Mouse (Mus musculus): ENCODE measurements around the gene Gm11937. TPM values are rescaled to one million over a fixed set of nuclear protein-coding genes. Genes with fewer than 3 reads are reported as not detected.
A peak's percentile ranks its signal among the peaks of the same experiment; 100 is the strongest.
"Not testable (repeated sequence)": the region's sequence is repeated elsewhere in the genome, so short reads cannot be mapped to it uniquely, and the experiment has no call there.

Gm11937 gene
- total RNA-seq, 2 experiments from 2014 or later, result not detected

DNA sequence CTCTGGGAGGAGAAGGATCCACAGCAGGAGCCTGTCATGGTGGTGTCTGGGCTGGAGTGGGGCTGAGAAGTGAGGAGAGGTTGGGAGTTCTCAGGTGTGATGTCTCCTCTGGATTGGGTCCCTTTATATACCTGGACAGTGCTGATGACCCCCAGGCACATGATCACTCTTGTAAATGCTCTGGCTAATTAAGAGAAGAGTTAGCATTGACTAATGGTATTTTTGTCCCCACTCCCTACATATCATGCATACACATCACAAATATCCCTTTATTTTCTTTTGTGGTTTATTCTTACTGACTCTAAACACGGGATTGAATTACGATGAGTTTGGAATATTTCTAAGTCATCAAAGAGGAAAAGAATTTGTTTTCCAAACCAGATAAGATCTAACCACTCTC is 10.3 kb upstream of the Gm11937 start, which contains the start of gene Gm11562:
Gm11562 (minus strand) TSS at position 101 of the 400 bp plus-strand sequence.
- TF ChIP-seq CTCF (IDR thresholded peaks at IDR 0.05), result no peak
- intact Hi-C loops (cut with DNase I), result no loop called here
- no peak for DNase-seq
- no peak within 1 kb of the TSS for H3K4me3 ChIP-seq
- no peak within 1 kb of the TSS for H3K27ac ChIP-seq

- Histone ChIP-seq H3K4me3 (no peak within 1 kb of the TSS), H3K27ac (no peak within 1 kb of the TSS)
- TF ChIP-seq CTCF (IDR thresholded peaks at IDR 0.05), result no peak
- intact Hi-C loops (cut with DNase I), result no loop called here
- no peak for DNase-seq
Measured at GRCm38 (mm10) chr11:99614796-99615363, 4.9 kb upstream of the Gm11937 start, which contains the start of gene Krtap2-4. TSS of gene Krtap2-4 (minus strand) at chr11:99614846.

- TF ChIP-seq CTCF (IDR thresholded peaks at IDR 0.05), result no peak
- Histone ChIP-seq H3K4me3 (no peak overlapping the region), H3K27ac (no peak overlapping the region)
- DNase-seq, result no peak
- intact Hi-C loops (cut with DNase I), result no loop called here
Measured at GRCm38 (mm10) chr11:99609126-99609525, 863 bp downstream of the Gm11937 start.

DNA sequence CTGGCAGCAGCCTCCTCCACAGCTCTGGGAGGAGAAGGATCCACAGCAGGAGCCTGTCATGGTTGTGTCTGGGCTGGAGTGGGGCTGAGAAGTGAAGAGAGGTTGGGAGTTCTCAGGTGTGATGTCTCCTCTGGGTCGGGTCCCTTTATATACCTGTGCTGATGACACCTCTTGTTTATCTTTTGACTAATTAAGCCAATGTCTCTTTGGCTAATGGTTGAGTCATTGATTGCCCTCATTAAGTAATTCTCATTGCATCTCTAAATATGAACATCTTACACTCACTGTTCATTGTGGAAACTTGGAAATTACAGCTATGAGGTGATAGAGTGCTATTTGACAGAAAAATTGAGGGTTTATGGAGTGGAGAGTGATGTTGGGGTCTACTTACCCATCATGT is 6.8 kb downstream of the Gm11937 start, which contains the start of gene Gm11938:
Gm11938 (minus strand) TSS at position 101 of the 400 bp plus-strand sequence.
- intact Hi-C loops (cut with DNase I); DNase-seq; H3K4me3 ChIP-seq; H3K27ac ChIP-seq: not testable (repeated sequence)

GRCm38 (mm10) chr11:99597742-99598141 is 12.2 kb downstream of the Gm11937 start, which contains the start of gene Krtap9-3:
TSS of gene Krtap9-3 (minus strand) at chr11:99598105.
- intact Hi-C loops (cut with DNase I); DNase-seq; H3K4me3 ChIP-seq; H3K27ac ChIP-seq: not testable (repeated sequence)

GRCm38 (mm10) chr11:99590981-99591380 is 19.0 kb downstream of the Gm11937 start, which contains the start of gene Krtap1-3:
TSS of gene Krtap1-3 (minus strand) at chr11:99591339.
- intact Hi-C loops (cut with DNase I), result no loop called here
- no peak within 1 kb of the TSS for H3K27ac ChIP-seq
- DNase-seq, result no peak
- H3K4me3 ChIP-seq, result no peak within 1 kb of the TSS
- TF ChIP-seq CTCF (IDR thresholded peaks at IDR 0.05), result no peak

DNA sequence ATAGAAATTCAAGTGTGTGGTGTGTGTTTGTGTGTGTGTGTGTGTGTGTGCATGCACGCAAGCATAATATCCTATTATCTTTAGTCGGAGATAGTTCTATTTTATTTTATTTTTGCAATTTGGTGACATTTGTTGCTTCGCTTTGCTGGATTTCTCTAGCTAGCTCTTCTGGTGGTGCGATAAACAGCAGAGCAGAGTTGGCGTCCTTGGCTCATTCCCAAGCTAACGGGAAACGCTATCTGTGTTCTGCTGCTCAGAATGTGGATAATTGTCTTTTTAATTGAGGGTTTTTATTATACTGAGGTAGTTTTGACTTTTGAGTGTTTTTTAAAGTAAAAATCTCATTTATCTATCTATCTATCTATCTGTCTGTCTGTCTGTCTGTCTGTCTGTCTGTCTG is 24.9 kb downstream of the Gm11937 start:
- intact Hi-C loops (cut with DNase I), result no loop called here
- no peak overlapping the region for H3K27ac ChIP-seq
- no peak for TF ChIP-seq CTCF (IDR thresholded peaks at IDR 0.05)
- H3K4me3 ChIP-seq, result no peak overlapping the region
- DNase-seq, result no peak

GRCm38 (mm10) chr11:99583245-99583704 is 26.7 kb downstream of the Gm11937 start, which contains the start of gene Krtap1-4:
TSS of gene Krtap1-4 (minus strand) at chr11:99583654.
- TF ChIP-seq CTCF (IDR thresholded peaks at IDR 0.05), result no peak
- Histone ChIP-seq H3K27ac (no peak within 1 kb of the TSS), H3K4me3 (no peak within 1 kb of the TSS)
- intact Hi-C loops (cut with DNase I), result no loop called here
- no peak for DNase-seq

- Histone ChIP-seq H3K27ac (no peak overlapping the region), H3K4me3 (no peak overlapping the region)
- intact Hi-C loops (cut with DNase I), result no loop called here
- no peak for DNase-seq
- no peak for TF ChIP-seq CTCF (IDR thresholded peaks at IDR 0.05)
Measured at GRCm38 (mm10) chr11:99581564-99581963, 28.4 kb downstream of the Gm11937 start.

GRCm38 (mm10) chr11:99581051-99581450 is 28.9 kb downstream of the Gm11937 start:
- TF ChIP-seq CTCF (IDR thresholded peaks at IDR 0.05), result no peak
- DNase-seq, result no peak
- no peak overlapping the region for H3K4me3 ChIP-seq
- H3K27ac ChIP-seq, result no peak overlapping the region
- intact Hi-C loops (cut with DNase I), result no loop called here

DNA sequence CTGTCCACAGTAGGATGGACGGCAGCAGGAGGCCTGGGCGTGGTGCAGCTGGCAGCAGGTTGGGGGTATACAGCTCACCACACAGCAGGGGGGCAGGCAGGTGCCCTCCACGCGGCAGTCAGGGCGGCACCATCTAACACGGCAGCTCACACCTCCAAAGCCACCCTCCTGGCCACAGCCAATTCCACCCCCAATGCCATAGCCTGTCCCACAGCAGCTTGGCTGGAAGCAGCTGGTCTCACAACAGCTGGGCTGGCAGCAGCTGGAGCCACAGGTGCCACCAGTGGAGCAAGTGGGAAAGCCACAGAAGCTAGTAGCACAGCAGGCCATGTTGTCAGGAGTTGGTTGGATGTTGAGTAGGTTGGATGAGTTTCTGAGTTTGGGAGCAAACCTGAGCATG is 29.4 kb downstream of the Gm11937 start, which contains the start of gene Krtap1-5:
Krtap1-5 (minus strand) TSS at position 381 of the 400 bp plus-strand sequence.
- Histone ChIP-seq H3K4me3 (no peak within 1 kb of the TSS), H3K27ac (no peak within 1 kb of the TSS)
- no peak for DNase-seq
- intact Hi-C loops (cut with DNase I), result no loop called here
- TF ChIP-seq CTCF (IDR thresholded peaks at IDR 0.05), result no peak

DNA sequence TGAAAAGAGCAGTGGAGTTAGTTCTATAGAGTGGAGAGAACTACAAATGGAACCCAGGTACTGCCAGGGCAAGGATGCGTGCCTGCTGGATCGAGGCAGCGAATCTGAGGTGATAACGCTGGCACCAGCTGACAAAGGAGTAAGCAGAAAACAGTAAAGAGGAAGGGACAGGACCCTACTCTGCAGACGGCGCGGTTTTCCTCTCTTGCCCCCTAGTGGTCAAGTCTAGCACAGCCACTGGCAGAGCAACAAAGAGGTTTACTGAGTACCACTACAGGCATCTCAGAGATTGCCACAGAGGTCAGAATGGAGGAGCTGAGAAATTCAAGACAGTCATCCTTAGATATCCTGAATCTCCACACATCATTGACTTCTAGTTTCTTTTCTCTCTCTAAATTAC is 35.9 kb downstream of the Gm11937 start:
- peak overlapping the region; percentile 19; the same call in 1 of the 2 replicates for H3K4me3 ChIP-seq
- intact Hi-C loops (cut with DNase I), result loop anchor here (10.0 kb wide), 1 partner anchor 109 kb away; no protein-coding TSS in a partner anchor
- peak; percentile 87 for TF ChIP-seq CTCF (IDR thresholded peaks at IDR 0.05)
- DNase-seq, result peak; percentile 59
- H3K27ac ChIP-seq, result no peak overlapping the region

- no peak overlapping the region for H3K4me3 ChIP-seq
- H3K27ac ChIP-seq, result no peak overlapping the region
- TF ChIP-seq CTCF (IDR thresholded peaks at IDR 0.05), result no peak
- intact Hi-C loops (cut with DNase I), result loop anchor here (10.0 kb wide), 1 partner anchor 108 kb away; no protein-coding TSS in a partner anchor
- DNase-seq, result no peak
Measured at GRCm38 (mm10) chr11:99573164-99573563, 36.8 kb downstream of the Gm11937 start.

Measured in gastrocnemius, adult 2 months (tissue).